Mouse (Mus musculus): ENCODE results near the gene Erbb3. TPM values are rescaled to one million over a fixed set of nuclear protein-coding genes. Genes with fewer than 3 reads are reported as not detected.
"Not testable (repeated sequence)": the region's sequence is repeated elsewhere in the genome, so short reads cannot be mapped to it uniquely, and the experiment has no call there.

Gene Erbb3
- polyA plus RNA-seq, 1 experiment from 2014 or later, result 31.5 TPM

DNA sequence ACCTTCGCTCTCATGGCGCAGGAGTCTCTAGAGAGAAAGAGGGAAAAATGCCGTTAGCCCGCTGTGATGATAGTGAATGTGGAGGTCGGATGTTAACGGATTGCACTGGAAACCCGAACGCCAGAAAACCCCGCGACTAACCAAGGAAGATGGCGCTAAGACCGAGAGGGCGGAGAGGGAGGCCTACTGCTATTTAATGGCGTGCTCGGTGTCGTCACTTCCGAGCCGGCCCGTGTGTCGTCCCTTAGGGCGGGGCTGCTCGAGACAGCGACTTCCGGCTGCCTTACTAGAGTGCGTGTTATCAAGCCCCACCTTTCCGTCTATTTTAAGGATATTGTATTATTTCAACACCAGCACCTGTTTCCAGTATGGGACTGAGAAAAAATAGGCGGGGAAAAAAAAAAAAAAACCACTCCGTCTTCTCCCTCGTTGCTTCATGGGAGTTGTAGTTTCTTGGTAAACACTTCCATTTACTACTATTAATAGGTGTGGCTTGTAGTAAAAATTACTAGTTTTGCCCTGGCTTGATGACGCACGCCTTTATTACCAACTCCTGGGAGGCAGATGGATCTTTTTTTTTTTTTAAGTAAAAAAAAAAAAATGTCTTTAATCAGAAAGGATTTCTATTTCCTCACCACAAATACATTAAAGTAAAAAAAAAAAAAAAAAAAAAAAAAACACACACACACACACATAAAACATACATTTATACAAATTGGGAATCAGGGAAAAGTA is 40.3 kb downstream of the Erbb3 start, which contains the start of gene Rpl41:
Gene Rpl41 (minus strand): TSS at position 359 of the 735 bp plus-strand sequence.
- peak within 1 kb of the TSS; percentile 67 for H3K4me2 ChIP-seq (replicated peaks)
- H3K9me3 ChIP-seq, result no peaks in the 10 kb centered on the region
- WGBS, result under 1% methylated on average over 31 of the region's 31 CpGs
- H3K4me3 ChIP-seq (replicated peaks), result peak within 1 kb of the TSS; percentile 74
- no peaks in the 10 kb centered on the region for H3K27me3 ChIP-seq (replicated peaks)
- H3K4me1 ChIP-seq (replicated peaks), result peaks cover 5% of the 10 kb centered on the region
- H3K27ac ChIP-seq, result peak within 1 kb of the TSS; percentile 95
- peak; percentile 91 for ATAC-seq
- peak within 1 kb of the TSS; percentile 76 for H3K9ac ChIP-seq
- H3K36me3 ChIP-seq, result peaks cover 12% of the 10 kb centered on the region

DNA sequence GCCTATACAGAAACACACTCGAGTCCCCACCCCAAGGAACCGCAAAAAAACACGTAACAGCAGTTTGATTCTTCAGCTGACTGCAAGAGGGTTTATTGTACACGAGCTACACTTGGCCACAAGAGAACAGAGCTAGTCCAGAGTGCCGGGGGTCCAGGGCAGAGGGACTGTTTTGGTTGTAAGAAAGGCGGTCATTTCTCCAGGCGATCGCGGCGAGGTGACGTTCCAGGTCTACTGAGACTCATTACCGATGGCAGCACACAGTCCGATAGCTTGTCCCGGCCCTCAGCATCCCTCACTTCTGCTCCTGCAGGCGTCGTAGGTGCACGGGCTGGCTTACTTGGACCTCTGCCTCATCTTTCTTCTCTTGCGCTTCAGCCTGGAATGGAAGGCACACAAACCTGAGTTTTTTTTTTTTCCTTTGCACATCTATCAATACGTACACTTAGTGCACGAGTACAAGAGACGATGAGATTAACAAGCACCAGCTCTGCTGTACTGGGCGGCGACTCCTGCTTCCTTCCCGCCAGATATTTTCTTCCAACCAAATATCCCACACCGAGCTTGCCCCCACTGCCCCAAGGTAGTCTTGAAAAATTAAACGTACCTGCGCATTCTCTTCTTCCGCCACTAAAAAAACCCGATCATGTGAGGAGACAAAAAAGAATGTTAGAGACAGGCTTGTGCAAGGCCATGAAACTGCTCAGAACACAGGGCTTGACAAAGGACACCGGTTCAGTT is 41.2 kb downstream of the Erbb3 start:
- peak overlapping the region; percentile 74 for H3K4me3 ChIP-seq (replicated peaks)
- H3K27ac ChIP-seq, result peak overlapping the region; percentile 95
- H3K9me3 ChIP-seq; H3K27me3 ChIP-seq (replicated peaks); ATAC-seq; H3K4me1 ChIP-seq (replicated peaks): not testable (repeated sequence)
- H3K4me2 ChIP-seq (replicated peaks), result peak overlapping the region; percentile 67
- 3% methylated on average over 30 of the region's 30 CpGs for WGBS
- H3K9ac ChIP-seq, result peak overlapping the region; percentile 76
- peaks cover 20% of the 10 kb centered on the region for H3K36me3 ChIP-seq

DNA sequence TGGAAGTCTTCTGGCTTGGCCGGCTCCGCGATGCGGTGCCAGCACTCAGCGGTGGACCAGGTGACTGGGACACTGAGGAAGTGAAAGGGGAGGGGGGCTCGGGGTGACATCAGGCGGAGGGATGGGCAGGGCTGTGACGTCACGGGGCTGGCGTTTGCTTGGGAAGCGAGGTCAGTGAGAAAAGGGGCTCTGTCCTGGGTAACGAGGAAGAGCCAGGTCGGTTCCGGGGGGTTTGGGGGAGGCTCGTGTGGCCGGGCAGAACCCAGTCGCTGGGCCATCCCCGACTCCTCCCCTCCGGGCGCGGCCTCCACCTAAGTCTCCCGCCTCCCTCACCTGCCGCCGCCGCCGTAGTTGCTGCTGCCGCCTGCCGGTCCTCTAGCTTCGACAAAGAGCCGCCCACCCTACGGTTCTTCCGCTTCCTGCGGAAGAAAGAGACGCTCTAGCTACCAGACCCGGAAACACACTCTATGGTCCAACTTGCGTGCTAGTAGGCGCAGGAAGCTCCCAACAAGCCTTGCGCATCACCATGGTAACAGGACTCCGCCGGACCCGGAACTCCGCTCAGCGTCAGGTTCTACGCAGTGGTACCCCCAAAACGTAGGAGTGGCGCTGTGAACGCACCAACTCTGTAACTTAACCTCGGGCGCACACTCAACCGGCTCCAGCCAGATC is 42.0 kb downstream of the Erbb3 start, which contains the start of gene Zc3h10:
Gene Zc3h10 (minus strand): TSS at position 414 of the 672 bp plus-strand sequence.
- Histone ChIP-seq H3K4me3 (replicated peaks) (peak within 1 kb of the TSS; percentile 74), H3K9ac (peak within 1 kb of the TSS; percentile 76), H3K27ac (peak within 1 kb of the TSS; percentile 95), H3K9me3 (no peaks in the 10 kb centered on the region), H3K27me3 (replicated peaks) (no peaks in the 10 kb centered on the region), H3K4me1 (replicated peaks) (peaks cover 9% of the 10 kb centered on the region), H3K4me2 (replicated peaks) (peak within 1 kb of the TSS; percentile 67), H3K36me3 (peaks cover 23% of the 10 kb centered on the region)
- ATAC-seq, result peak; percentile 89
- WGBS, result under 1% methylated on average over 50 of the region's 50 CpGs

DNA sequence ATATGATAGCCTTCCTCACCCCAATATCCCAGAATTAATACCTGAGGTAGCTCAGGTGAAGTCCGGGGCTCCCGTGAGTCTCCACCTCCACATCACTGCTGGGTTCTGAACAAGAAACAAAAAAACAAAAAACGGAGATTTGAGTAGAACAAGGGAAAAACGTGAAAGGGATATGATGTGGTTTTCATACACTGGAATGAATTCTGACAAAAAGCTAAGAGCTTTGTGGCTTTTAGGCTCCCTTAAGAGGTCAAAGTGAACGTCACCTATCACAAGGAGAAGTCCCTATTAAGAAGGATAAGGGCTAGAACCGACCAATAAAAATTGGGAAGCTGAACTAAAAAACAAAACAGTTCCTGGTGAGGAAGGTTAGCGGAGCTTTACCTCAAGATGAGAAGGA is 42.7 kb downstream of the Erbb3 start:
- Histone ChIP-seq H3K36me3 (peaks cover 23% of the 10 kb centered on the region), H3K9me3 (no peaks in the 10 kb centered on the region), H3K4me1 (replicated peaks) (peaks cover 9% of the 10 kb centered on the region), H3K4me3 (replicated peaks) (peak overlapping the region; percentile 74), H3K4me2 (replicated peaks) (peak overlapping the region; percentile 67), H3K9ac (peak overlapping the region; percentile 75), H3K27ac (peak overlapping the region; percentile 95), H3K27me3 (replicated peaks) (no peaks in the 10 kb centered on the region)
- no peak for ATAC-seq
- WGBS, result 14% methylated on average over 7 of the region's 7 CpGs

DNA sequence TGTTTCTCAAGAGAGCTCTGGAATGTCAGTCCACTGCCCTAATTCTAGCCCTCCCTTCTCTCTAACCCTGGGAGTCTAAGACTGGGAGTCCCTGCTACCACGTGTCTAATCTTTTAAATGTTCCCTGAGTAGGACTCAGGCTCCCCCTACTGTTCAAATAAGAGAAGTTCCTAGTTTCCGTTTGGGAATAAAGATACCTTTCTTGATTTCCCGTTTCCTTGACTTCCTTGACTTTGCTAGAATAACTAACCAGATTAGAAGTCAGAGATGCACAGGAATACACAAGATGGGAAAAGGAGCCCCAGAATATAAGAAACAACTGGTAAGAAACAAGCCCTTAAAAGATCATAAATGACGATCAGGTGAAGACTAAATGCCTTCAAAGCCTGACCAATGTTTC is 43.1 kb downstream of the Erbb3 start:
- ATAC-seq, result no peak
- H3K9me3 ChIP-seq, result no peaks in the 10 kb centered on the region
- H3K27ac ChIP-seq, result peak overlapping the region; percentile 95
- peaks cover 9% of the 10 kb centered on the region for H3K4me1 ChIP-seq (replicated peaks)
- peak overlapping the region; percentile 74 for H3K4me3 ChIP-seq (replicated peaks)
- peak overlapping the region; percentile 75 for H3K9ac ChIP-seq
- peak overlapping the region; percentile 67 for H3K4me2 ChIP-seq (replicated peaks)
- 7% methylated on average over 4 of the region's 4 CpGs for WGBS
- H3K36me3 ChIP-seq, result peaks cover 23% of the 10 kb centered on the region
- no peaks in the 10 kb centered on the region for H3K27me3 ChIP-seq (replicated peaks)

DNA sequence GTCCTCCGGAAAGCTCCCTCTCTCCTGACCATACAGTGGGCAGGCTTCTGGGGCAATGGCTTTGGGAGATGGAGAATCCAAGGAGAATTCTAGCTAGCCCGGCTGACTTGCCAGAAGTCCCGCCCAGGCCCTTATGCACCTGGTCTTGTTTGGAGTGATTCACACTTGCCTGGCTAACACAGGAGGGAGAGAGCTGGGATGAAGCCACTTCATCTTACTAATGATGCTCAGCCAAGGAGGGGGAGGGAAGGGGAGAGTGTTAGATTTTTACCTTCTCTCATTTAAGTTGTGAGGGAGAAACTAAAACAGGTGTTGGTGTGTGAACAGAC is 43.9 kb downstream of the Erbb3 start:
- 90% methylated on average over 3 of the region's 3 CpGs for WGBS

DNA sequence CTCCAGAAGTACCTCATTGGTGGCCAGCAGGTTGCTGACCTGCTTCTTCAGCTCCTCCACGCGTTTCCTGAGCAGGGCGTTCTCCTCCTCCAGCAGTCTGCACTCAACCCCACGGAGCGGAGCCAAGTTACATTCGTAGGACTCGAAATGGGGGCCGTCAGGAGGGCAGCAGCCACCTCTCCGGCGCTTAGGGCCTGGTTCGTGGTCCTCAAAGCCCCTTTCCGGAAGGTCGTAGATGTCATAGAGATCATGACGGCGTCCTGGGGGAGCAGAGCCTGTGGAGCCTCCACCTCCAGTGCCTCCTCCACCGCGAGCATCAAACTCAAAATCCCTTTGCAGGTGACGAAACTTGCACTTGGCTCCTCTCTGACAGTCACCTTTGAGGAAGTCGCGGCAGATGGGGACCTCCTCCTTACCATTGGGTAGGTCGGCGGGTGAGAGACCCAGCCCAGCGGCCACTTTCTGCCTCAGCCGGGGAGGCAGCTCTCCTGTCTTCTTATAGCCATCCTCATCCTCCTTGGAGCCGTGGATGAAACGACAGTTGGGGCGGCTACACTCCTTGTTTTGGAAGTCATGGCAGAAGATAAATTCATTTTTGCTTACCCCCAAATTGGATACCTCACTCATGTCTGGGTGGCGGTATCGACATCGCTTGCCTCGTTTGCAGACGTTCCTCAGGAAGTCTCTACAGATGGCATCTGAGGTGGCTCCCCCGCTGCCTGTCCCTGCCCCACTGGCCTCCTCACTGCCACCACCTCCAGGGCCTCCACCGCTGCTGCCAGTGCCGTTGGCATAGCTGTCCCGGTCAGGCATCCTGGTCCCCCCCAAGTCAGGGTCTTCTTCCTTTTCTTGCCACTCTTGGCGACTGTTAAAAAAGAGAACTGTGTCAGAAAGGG is 44.5 kb downstream of the Erbb3 start:
- Histone ChIP-seq H3K9me3 (no peaks in the 10 kb centered on the region), H3K4me1 (replicated peaks) (peaks cover 9% of the 10 kb centered on the region), H3K4me3 (replicated peaks) (no peak overlapping the region), H3K9ac (no peak overlapping the region), H3K36me3 (peaks cover 23% of the 10 kb centered on the region), H3K4me2 (replicated peaks) (no peak overlapping the region), H3K27me3 (replicated peaks) (no peaks in the 10 kb centered on the region), H3K27ac (no peak overlapping the region)
- ATAC-seq, result no peak
- 94% methylated on average over 37 of the region's 37 CpGs for WGBS

More for the DNA sequence above, 43.9 kb downstream of the Erbb3 start:
- no peak overlapping the region for H3K27ac ChIP-seq
- H3K4me3 ChIP-seq (replicated peaks), result no peak overlapping the region
- H3K4me1 ChIP-seq (replicated peaks), result peaks cover 9% of the 10 kb centered on the region
- H3K27me3 ChIP-seq (replicated peaks), result no peaks in the 10 kb centered on the region
- H3K4me2 ChIP-seq (replicated peaks), result no peak overlapping the region
- H3K36me3 ChIP-seq, result peaks cover 23% of the 10 kb centered on the region
- H3K9me3 ChIP-seq, result no peaks in the 10 kb centered on the region
- no peak for ATAC-seq
- H3K9ac ChIP-seq, result no peak overlapping the region

DNA sequence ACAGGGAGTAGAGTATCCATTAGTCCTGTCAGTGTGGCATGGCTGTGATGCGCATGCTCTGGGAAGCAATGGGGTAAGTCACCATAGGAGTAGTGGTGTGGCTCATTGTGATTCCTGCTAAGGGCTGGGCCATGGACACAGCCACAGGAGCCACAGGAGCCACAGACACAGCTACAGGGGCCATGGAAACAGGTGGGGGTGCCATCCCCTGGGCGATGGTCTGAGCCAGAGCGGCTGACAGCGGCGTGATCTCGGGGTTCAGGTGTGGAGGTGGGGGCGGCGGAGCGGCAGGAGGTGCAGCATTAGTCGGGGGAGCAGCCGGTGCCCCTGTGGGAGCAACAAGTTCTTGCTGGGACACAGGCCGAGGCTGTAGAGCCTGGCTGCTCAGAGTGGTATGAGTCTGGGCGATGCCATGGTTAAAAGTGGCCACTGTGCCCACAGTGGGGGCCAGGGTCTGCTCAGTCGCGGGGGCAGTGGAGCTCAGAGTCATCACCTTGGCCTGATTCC is 45.2 kb downstream of the Erbb3 start:
- Histone ChIP-seq H3K9me3 (no peaks in the 10 kb centered on the region), H3K27ac (no peak overlapping the region), H3K4me3 (replicated peaks) (no peak overlapping the region), H3K36me3 (peaks cover 23% of the 10 kb centered on the region), H3K4me2 (replicated peaks) (no peak overlapping the region), H3K27me3 (replicated peaks) (no peaks in the 10 kb centered on the region), H3K9ac (no peak overlapping the region), H3K4me1 (replicated peaks) (peaks cover 9% of the 10 kb centered on the region)
- 95% methylated on average over 15 of the region's 15 CpGs for WGBS
- ATAC-seq, result no peak

DNA sequence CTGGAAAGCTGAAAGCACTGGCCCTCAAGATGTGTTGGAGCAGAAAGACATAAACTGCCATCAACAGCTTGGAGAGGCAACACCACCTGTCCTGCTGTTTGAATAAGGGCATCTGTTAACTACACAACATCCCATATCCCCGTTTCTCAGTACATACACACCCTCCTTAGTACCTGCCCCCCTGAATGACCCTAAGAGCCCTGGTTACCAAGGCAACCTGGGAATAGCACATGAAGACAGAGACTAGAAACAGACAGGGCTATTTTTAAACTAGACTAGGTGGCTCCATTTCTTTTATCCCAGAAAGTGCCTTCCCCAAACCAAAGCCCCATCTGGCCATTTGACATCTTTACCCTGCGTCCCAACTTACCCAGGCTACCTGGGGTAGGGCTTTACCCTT is 46.4 kb downstream of the Erbb3 start:
- Histone ChIP-seq H3K4me2 (replicated peaks) (no peak overlapping the region), H3K9ac (0 out of 2 replicates have a peak overlapping the region, but pooled peaks have one; percentile 17), H3K9me3 (no peaks in the 10 kb centered on the region), H3K27ac (no peak overlapping the region), H3K27me3 (replicated peaks) (no peaks in the 10 kb centered on the region), H3K36me3 (peaks cover 23% of the 10 kb centered on the region), H3K4me3 (replicated peaks) (no peak overlapping the region), H3K4me1 (replicated peaks) (peaks cover 9% of the 10 kb centered on the region)
- WGBS, result 49% methylated on average over 2 of the region's 2 CpGs
- ATAC-seq, result no peak

DNA sequence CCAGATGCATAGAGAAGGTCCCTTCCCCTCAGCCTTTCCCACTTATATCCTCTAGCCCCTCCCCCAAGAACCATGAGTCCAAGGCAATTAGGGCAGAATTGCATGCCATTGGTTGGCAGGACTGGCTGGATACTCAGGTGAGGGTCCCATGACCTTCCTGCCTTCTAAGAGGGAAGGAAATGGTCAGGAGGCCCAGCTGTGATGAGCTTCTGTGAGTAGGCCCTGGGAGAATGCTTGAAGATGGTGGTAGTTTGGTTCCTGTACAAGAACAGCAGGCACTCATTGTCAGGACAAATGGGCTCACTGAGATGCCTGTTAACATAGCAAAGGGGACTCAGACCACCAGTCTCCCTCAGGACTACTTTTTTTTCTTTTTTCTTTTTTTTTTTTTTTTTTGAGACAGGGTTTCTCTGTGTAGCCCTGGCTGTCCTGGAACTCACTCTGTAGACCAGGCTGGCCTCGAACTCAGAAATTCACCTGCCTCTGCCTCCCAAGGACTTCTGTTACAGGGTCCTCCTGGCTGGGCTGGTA is 51.0 kb downstream of the Erbb3 start:
- no peak for ATAC-seq
- H3K9ac ChIP-seq, result no peak overlapping the region
- H3K4me3 ChIP-seq (replicated peaks), result no peak overlapping the region
- no peaks in the 10 kb centered on the region for H3K27me3 ChIP-seq (replicated peaks)
- no peaks in the 10 kb centered on the region for H3K4me1 ChIP-seq (replicated peaks)
- no peak overlapping the region for H3K4me2 ChIP-seq (replicated peaks)
- H3K27ac ChIP-seq, result no peak overlapping the region
- no peaks in the 10 kb centered on the region for H3K9me3 ChIP-seq
- 0 out of 2 replicates have a peak, but pooled peaks cover 4% of the 10 kb centered on the region for H3K36me3 ChIP-seq
- 91% methylated on average over 1 of the region's 1 CpGs for WGBS

DNA sequence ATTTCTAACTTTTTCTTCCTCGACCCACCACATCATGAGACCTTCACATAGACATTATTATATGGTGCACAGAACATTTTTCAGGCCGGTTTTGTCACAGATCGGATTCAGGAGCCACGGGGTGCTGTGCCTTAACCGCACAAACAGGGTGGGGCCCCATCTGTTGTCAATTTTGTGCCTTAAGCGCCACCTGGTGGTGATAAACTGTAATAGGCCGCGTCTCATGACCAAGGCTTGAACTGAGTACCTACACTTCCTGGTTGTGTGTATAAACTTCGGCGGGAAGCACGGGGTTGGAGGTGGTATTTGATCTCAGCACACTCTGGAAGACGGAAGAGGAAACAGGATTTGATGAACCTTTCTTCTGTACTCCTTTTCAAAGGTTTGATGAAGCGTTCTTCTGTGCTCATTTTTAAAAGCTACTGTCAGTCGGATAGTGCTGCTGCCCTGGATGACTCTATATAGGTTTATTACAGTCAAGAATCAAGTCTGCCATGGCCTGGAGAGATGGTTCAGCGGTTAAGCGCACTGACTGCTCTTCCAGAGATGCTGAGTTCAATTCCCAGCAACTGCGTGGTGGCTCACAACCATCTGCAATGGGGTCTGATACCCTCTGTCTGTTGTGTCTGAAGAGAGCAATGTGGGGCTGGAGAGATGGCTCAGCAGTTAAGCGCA is 53.0 kb downstream of the Erbb3 start:
- WGBS, result 14% methylated on average over 18 of the region's 18 CpGs
- Histone ChIP-seq H3K9me3 (no peaks in the 10 kb centered on the region), H3K36me3 (no peaks in the 10 kb centered on the region), H3K4me3 (replicated peaks) (0 out of 2 replicates have a peak overlapping the region, but pooled peaks have one; percentile 0), H3K4me2 (replicated peaks) (peak overlapping the region; percentile 43), H3K27ac (peak overlapping the region; percentile 2; the same call in 1 of the 2 replicates), H3K27me3 (replicated peaks) (no peaks in the 10 kb centered on the region), H3K9ac (no peak overlapping the region), H3K4me1 (replicated peaks) (no peaks in the 10 kb centered on the region)
- peak; percentile 95 for ATAC-seq

Data from intestine, embryonic 15.5 days (tissue).